Mouse (Mus musculus) testis, adult 2 months (tissue): ENCODE measurements around the gene Prrc2a. TPM values are rescaled to one million over a fixed set of nuclear protein-coding genes. Genes with fewer than 3 reads are reported as not detected.
"Not testable (repeated sequence)": the region's sequence is repeated elsewhere in the genome, so short reads cannot be mapped to it uniquely, and the experiment has no call there.

Experiments
- H3K27ac ChIP-seq: fragments of 200-500 bp; 2 replicates; pipeline ENCODE4 v1.5.1; 2012; ENCODE audit warnings: low read depth, low read length; ENCODE audit not compliant: control insufficient read depth, insufficient read depth
- H3K27me3 ChIP-seq: fragments of 200-500 bp; 2 replicates; pipeline ENCODE4 v1.6.1; 2012; ENCODE audit warnings: mild to moderate bottlenecking, low read length, moderate library complexity; ENCODE audit not compliant: control insufficient read depth, insufficient read depth
- H3K36me3 ChIP-seq: fragments of 200-500 bp; 2 replicates; pipeline ENCODE4 v1.6.1; 2012; ENCODE audit warnings: mild to moderate bottlenecking, low read length; ENCODE audit not compliant: control insufficient read depth, insufficient read depth
- H3K4me1 ChIP-seq: fragments of 200-500 bp; 2 replicates; pipeline ENCODE4 v1.6.1; 2012; ENCODE audit warnings: low read length; ENCODE audit not compliant: control insufficient read depth, insufficient read depth
- H3K4me3 ChIP-seq: fragments of 200-500 bp; 2 replicates; pipeline ENCODE4 v1.5.1; 2012; ENCODE audit warnings: low read depth, mild to moderate bottlenecking, low read length, moderate library complexity, mixed read lengths; ENCODE audit not compliant: control insufficient read depth
- CTCF ChIP-seq: fragments of 200-500 bp; IDR thresholded peaks from 2 replicates; pipeline ENCODE4 v1.5.1; 2012; ENCODE audit warnings: low read depth, mild to moderate bottlenecking, inconsistent platforms, low read length, moderate library complexity; ENCODE audit not compliant: control insufficient read depth, insufficient read depth, insufficient replicate concordance
- POLR2A ChIP-seq: fragments of 200-500 bp; IDR thresholded peaks from 2 replicates; pipeline ENCODE4 v1.6.1; 2012; ENCODE audit warnings: low read depth, mild to moderate bottlenecking, inconsistent platforms, low read length, moderate library complexity; ENCODE audit not compliant: control insufficient read depth
- polyA plus RNA-seq: library from polyadenylated mRNA; depleted of rRNA; stranded (reverse); fragments of >200 nt; gene quantifications from 2 replicates; pipeline ENCODE4 v1.2.3, GENCODE M21; 2012

Prrc2a gene
- polyA plus RNA-seq, 1 experiment: 515 TPM

DNA sequence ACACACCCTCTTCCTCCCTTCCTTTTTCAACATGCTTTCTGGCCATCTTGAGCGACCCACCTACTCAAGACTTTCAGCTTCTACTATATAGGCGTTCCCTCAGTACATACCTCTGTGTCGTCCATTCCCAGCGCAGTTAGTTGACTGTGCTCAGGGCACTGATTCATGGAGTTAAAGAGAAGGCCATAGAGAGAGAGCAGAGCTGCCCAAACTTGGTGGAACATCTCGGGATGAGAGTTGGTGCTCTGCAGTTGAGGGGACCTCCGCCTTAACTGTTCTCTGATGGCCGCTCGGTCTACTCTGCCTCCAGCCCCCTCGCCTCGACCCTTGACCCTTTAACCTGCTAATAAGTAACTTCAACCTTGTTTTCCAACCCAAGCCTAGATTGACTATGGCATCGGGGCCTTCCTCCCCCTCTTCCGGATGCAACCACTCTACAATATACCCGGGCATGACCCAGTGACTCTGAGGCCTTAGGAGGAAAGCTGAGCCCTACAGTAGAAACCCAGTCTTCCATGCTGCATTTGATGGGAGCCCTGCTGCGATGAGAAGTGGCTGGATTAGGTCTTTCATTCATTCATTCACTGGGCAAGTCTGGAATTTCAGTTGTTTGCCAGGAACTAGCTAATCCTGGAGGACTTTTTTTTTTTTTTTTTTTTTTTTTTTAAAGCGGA is 33.1 kb downstream of the Prrc2a start, which contains the start of gene Apom:
Gene Apom, minus strand, starts transcription at position 551 of the 674 bp plus-strand sequence.
- peaks cover 2% of the 10 kb centered on the region for H3K36me3 ChIP-seq
- no peak within 1 kb of the TSS for H3K27ac ChIP-seq
- peaks cover 10% of the 10 kb centered on the region for H3K4me1 ChIP-seq
- TF ChIP-seq CTCF (no peak), POLR2A (no peak)
- no peaks in the 10 kb centered on the region for H3K27me3 ChIP-seq
- no peak within 1 kb of the TSS for H3K4me3 ChIP-seq

DNA sequence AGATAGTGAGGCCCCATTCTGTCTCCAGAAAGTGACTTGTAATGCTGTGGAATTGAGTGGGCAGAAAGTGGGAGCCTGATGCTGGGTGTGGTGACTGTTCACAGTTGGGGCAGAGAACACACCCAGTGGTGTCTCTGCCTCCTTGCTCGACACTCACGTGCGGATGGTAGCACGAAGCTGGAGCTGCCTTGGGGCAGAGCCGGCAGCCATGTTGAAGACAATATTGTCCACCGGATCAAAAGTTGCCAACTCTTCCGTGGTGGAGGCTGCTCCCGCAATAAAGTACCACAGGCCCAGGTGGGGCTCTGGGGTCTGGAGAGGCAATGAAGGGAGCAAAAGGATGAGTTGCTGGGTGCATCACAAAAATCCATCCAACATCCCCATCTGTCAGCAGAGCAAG is 33.7 kb downstream of the Prrc2a start:
- Histone ChIP-seq H3K27ac (no peak overlapping the region), H3K4me3 (no peak overlapping the region)
- TF ChIP-seq CTCF (no peak), POLR2A (no peak)

DNA sequence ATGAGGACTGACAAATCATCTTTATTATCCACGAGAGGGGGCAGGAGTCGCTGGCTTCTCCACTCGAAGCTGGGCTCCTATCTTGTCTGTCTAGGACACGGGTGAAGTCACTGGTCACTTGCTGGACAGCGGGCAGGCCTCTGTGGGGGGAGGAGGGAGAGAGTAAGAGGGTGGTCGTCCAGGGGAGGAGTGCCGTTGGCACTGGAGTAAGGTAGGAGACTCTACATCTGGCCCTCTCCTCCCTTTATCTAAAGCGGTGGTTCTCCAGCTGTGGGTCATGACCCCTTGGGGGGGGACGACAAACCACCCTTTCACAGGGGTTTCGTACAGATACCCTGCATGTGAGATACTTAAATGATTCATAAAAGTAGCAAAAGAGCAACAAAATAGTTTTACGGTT is 35.7 kb downstream of the Prrc2a start:
- TF ChIP-seq CTCF (no peak), POLR2A (no peak)
- Histone ChIP-seq H3K36me3 (no peaks in the 10 kb centered on the region), H3K4me3 (no peak overlapping the region), H3K27me3 (no peaks in the 10 kb centered on the region), H3K27ac (no peak overlapping the region), H3K4me1 (peaks cover 20% of the 10 kb centered on the region)

More for the DNA sequence above, 33.7 kb downstream of the Prrc2a start:
- Histone ChIP-seq H3K27me3 (no peaks in the 10 kb centered on the region), H3K4me1 (peaks cover 16% of the 10 kb centered on the region), H3K36me3 (no peaks in the 10 kb centered on the region)

DNA sequence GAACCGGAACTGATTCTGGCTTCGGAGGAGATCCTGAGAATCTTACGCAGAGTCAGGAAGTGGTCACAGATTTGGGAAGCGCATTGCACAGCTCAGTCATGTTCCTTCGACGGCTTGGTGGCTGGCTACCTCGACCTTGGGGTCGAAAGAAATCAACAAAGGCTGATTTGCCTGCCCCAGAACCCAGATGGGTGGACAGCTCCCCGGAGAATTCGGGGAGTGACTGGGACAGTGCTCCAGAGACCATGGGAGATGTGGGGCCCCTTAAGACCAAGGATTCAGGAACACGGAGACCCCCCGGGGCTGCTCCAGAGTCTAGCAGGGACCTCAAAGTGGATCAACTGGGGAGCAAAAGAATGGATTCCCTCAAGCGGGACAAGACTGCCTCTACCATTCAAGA is 37.7 kb downstream of the Prrc2a start:
- TF ChIP-seq POLR2A: no peak
- TF ChIP-seq CTCF: no peak
- peaks cover 20% of the 10 kb centered on the region for H3K4me1 ChIP-seq
- H3K36me3 ChIP-seq: no peaks in the 10 kb centered on the region; the same call in 1 of the 2 replicates
- peak overlapping the region; percentile 88 for H3K4me3 ChIP-seq
- H3K27me3 ChIP-seq: no peaks in the 10 kb centered on the region
- no peak overlapping the region; the same call in 1 of the 2 replicates for H3K27ac ChIP-seq

DNA sequence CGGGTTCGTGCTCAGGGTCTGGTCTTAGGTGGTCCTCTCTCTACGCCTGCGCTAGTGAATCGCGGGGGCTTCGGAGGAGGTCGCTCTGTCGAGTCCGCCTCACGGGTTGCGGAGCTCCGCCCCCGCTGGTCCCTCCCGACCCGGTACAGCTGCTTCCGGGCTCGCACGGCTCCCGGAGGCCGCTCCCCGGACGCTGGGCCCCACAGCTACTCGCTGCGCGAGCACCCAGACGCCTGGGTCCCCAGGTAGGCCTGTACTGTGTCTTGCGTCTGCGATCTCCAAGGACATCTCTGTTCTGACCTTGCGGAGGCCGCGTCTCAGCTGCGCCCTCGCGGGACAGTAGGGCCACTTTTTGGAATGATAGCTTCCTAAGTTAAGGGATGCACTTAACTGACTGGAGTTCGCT is 38.5 kb downstream of the Prrc2a start, which contains the start of gene D17H6S53E:
Gene D17H6S53E, plus strand, starts transcription at position 168 of the 406 bp plus-strand sequence.
- Histone ChIP-seq H3K36me3 (no peaks in the 10 kb centered on the region; the same call in 1 of the 2 replicates), H3K4me1 (peaks cover 20% of the 10 kb centered on the region), H3K4me3 (peak within 1 kb of the TSS; percentile 88), H3K27me3 (no peaks in the 10 kb centered on the region), H3K27ac (peak within 1 kb of the TSS; percentile 74)
- peak; percentile 57 for TF ChIP-seq POLR2A
- no peak for TF ChIP-seq CTCF

DNA sequence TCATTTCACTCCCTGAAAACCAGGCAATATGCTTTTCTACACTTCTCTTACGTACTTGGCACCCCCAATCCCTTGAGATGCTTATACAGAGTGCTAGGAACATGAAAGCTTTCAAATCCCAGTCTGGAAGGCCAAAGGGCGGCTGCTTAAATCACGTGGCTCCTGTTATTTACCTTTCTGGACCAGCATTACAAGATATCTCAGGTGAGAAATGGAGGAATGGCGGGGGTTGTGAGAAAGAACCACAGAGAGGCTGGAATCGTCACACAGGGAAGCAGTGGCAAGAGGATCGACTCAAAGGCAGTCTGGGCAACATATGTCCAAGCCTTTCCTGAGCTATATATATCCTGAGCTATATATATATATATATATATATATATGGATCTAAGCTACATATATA is 39.1 kb downstream of the Prrc2a start:
- Histone ChIP-seq H3K27ac (no peak overlapping the region), H3K27me3 (no peaks in the 10 kb centered on the region), H3K36me3 (no peaks in the 10 kb centered on the region; the same call in 1 of the 2 replicates), H3K4me3 (no peak overlapping the region), H3K4me1 (peaks cover 21% of the 10 kb centered on the region)
- TF ChIP-seq POLR2A (no peak), CTCF (no peak)

DNA sequence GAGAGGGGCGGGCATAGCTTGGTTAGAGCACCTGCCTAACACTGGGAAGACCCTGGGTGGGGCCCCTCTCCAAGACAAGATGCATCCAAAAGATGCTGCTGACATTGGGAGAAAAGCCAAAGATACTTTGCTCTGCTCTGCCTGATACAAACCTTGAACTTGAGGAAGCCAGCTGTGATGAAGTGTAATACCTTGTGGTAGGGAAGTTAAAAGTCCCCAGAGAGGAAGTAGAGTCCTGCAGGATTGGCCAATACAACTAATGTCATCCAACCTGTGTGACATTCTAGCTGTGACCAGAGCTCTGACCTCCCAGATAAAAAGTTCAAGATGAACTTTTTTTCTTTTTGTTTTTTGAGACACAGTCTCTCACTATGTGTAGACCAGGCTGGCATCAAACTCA is 39.6 kb downstream of the Prrc2a start:
- H3K4me1 ChIP-seq: peaks cover 26% of the 10 kb centered on the region
- H3K27ac ChIP-seq: no peak overlapping the region
- H3K27me3 ChIP-seq: no peaks in the 10 kb centered on the region
- no peak overlapping the region for H3K4me3 ChIP-seq
- TF ChIP-seq CTCF: no peak
- TF ChIP-seq POLR2A: no peak
- H3K36me3 ChIP-seq: no peaks in the 10 kb centered on the region; the same call in none of the 2 replicates

DNA sequence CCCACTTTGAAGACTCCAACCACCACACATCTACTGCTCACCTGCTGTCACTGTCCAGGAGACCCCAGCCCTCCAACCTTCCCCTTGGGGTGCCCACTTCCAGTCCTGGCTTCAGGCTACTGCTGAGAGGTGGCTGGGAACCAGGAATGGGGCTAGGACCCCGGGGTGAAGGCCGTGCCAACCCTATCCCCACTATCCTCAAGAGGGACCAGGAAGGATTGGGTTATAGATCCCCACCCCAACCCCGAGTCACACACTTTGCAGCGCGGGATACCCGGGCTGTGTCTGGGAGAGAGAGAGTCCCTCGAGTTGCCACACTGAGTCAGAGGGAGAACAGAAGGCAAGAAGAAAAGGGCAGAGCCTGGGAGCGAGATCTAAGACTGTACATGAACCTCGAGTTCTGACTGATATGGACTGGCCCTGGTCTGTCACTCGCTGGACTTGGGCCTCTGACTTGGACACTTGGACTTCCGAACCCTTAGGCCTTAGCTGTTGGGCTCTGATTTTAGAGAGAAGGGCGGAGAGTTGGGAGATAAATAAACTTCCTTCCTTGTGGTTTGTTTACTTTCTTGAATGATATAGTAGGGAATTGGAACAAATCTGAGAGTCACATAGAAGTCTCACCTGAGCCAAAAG is 40.3 kb downstream of the Prrc2a start:
- not testable (repeated sequence) for H3K27me3 ChIP-seq, H3K27ac ChIP-seq, H3K4me3 ChIP-seq, H3K36me3 ChIP-seq
- peaks cover 27% of the 10 kb centered on the region for H3K4me1 ChIP-seq

DNA sequence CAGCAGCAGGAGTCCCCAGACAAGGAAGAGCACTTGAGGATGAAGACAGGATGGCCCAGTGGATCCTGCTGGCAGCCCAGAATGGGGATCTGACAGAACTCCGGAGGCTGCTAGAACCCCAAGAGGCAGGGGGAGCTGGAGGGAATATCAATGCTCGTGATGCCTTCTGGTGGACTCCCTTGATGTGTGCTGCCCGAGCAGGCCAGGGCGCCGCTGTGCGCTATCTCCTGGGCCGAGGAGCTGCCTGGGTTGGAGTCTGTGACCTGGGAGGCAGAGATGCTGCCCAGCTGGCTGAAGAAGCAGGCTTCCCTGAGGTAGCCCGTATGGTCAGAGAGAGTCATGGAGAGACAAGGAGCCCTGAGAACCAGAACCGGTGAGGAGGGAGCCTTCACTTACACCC is 41.4 kb downstream of the Prrc2a start:
- Histone ChIP-seq H3K4me1 (peaks cover 27% of the 10 kb centered on the region), H3K4me3 (peak overlapping the region; percentile 56)
- not testable (repeated sequence) for H3K36me3 ChIP-seq, H3K27ac ChIP-seq, H3K27me3 ChIP-seq
